Mouse (Mus musculus) colon, adult 2 months (tissue): ENCODE data around the gene Cd320. TPM values are rescaled to one million over a fixed set of nuclear protein-coding genes. Genes with fewer than 3 reads are reported as not detected.

Experiments used
- polyA plus RNA-seq: library from polyadenylated mRNA; depleted of rRNA; stranded (reverse); fragments of >200 nt; gene quantifications from 2 replicates; pipeline ENCODE4 v1.2.3, GENCODE M21; 2012; rRNA removed

Cd320 gene
- 61.8 and 108 TPM in 2 replicates for polyA plus RNA-seq

DNA sequence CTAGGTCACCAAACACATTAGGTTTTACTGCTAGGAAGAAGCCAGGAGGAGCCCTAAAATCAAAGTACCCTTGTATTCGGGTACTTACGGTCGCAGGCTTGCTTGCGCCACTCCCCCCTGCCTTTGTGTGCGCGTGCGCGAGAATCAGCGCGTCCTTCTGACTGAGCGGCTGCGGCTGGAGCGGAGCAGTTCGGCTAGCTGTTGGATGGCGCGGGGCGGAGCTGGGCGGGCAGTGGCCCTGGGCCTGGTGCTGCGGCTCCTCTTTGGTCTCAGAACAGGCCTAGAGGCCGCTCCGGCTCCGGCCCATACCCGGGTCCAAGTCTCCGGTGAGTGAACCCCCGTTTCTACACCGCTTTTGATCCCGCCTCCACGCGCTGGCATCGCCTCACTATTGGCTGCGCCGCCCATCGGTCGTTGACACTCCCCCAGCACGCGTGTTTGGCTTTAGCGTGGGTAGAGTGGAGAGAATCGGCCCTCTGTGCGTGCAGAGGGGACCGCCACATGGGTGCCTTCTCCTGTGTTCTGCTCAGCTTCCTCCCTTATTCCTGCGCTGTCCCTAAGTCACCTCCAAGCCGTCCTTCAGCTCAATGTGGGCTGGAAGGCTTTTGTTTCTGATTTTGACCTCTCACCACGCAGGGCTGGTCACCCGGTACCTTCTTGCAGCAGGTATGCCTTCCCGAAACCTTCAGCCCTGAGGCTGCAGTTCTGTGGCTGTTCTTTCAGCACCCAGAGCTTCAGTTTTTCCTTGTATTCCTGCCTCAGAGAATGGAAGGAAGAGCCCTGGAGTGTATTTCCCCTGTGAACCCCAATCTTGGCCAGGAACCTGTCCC lies at the start of gene Cd320:
Gene Cd320, plus strand, starts transcription at position 126 of the 830 bp plus-strand sequence.

DNA sequence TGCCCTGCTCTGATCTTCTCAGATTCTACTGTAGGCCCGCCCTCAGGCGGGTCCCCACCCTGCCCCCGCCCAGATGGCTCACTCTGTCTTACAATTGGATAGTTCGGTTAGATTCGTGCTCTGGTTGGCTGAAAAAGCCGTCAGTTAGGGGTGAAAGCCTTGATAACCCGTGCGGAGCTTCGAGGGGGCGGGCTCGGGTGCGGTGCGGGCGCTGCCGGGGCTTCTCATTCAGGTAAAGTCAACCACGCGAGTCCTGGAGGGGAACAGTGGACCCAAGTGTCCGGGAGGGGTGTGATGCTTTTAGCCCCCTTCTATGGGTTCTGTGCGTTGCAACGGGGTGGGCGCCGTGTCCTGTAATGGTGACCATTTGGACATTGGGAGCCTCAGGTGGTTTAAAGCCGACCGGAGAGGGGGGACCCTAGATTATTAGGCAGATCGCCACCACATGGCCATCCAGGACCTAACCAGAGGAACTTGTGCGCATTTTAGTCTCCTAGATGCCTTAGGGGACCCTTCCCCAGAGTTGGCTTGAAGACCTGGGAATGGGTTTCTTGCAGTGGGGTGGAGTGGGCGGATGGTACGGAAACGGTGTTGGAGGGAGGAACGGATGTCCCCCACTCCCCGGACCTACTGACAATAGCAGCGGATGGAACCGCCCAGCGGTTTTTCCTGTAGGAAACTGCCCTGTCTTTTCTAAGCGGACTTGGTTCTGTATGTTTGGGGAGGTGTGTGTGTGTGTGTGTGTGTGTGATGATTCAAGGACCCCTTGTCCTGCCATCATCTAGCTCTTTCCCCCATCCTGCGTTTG lies 32.4 kb upstream of the Cd320 start, which contains the start of gene Kank3:
Gene Kank3, plus strand, starts transcription at position 186 of the 808 bp plus-strand sequence.

DNA sequence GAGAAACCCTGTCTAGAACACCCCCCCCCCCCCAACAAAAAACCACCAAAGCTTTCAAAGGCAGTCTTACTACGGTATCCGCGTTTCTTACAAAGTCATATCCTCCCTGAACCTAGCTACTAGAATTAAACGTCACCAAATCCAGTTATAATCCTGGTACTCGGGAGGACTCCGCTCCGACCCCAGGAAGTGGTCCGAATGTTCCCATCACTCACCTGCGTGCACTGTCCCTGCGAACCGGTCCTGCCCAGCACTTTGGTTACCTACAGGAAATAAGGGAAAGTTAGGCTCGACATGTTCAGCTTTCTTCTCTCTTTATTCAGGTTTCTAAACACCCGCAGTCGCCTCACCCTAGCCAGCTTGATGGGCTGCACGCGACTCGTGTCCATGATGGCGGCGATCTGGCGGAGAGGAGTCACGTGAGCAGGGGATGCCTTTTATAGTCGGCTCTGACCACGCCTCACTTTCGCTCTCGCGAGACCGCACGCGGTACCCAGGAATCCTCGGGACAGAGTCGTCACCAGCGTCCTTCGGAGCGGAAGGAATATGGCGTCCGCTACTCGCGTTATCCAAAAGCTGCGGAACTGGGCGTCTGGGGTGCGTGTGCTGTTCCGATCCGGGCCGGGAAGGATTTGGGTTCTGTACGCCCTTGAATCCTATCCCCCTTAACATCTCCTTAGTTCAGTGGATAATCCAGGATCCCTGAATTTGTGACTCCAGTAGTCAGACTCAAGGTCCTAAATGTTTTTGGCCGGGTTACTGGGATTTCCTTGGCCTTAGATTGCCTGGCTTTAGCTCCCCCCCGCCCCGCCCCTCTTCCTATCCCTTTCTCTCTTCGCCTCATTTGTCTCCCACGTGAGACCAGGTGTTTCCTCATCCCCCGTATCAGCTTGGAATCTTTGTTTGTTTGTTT lies 18.6 kb upstream of the Cd320 start, which contains the start of the genes Rps28 and Ndufa7:
Gene Rps28, minus strand, starts transcription at position 479 of the 913 bp plus-strand sequence.
Gene Ndufa7, plus strand, starts transcription at position 489 of the 913 bp plus-strand sequence.

DNA sequence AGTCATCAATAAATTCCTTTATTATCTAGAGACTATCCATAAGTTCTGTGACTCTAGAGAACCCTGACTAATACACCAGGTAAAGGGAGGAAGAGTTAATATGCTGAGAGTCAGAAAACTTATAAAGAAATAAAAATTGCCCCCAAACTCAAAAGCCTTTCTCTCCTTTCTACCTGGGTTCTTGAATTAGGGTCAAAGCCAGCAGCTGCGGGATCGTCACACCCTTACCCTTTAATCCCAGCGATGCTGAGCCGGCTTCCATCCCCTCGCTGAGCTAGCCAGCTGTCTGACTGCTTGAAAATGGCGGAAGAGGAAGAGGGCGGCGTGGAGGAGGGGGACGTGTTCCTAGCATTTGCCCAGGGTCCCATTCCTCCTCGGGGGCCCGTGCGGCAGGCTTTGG lies 30.6 kb downstream of the Cd320 start, which contains the start of gene Gm7029:
Gene Gm7029, plus strand, starts transcription at position 301 of the 400 bp plus-strand sequence.

DNA sequence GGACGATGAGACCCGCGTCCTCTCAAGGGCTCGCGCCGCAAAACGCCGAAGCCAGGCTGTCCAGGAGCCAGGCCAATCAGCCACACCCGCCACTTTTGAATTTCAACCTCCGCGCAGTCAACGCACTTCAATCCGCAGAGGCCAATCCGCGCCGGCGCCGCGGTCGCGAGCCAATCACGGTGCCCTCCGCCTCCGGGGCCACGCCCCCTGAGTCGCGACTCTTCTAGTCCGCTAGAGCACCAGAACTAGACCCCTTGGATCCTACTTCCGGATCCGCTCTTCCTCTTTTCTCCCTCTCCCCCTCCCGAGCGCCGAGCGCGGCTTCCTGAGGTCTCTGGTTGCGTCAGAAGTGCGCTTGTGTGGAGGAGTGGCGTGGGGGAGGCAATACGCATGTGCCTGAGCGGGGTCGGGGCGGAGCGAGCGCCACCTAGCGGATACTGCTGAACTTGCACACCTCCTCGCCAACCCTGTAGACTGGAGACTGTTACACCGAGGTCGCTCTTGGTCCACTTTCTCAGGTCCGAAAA lies 47.7 kb downstream of the Cd320 start, which contains the start of gene Kifc1:
Gene Kifc1, minus strand, starts transcription at position 129 of the 527 bp plus-strand sequence.

Other genes starting within 250 kb of the Cd320 start
- gene Zfp414, start 214.0 kb upstream of the Cd320 start, polyA plus RNA-seq: 52.2 and 68.0 TPM in 2 replicates
- gene Pram1, start 205.0 kb upstream of the Cd320 start, polyA plus RNA-seq: not detected in 2 replicates
- 78.7 and 84.2 TPM in 2 replicates for gene Hnrnpm, start 156.2 kb upstream of the Cd320 start, polyA plus RNA-seq
- gene March2, start 124.4 kb upstream of the Cd320 start, polyA plus RNA-seq: 85.9 and 104 TPM in 2 replicates
- 299 and 329 TPM in 2 replicates for gene Rab11b, start 82.6 kb upstream of the Cd320 start, polyA plus RNA-seq
- 5.4 and 9.5 TPM in 2 replicates for gene Angptl4, start 61.3 kb upstream of the Cd320 start, polyA plus RNA-seq
- gene Kank3, start 32.6 kb upstream of the Cd320 start, polyA plus RNA-seq: 30.2 and 34.8 TPM in 2 replicates
- 815 and 940 TPM in 2 replicates for gene Rps28, start 18.5 kb upstream of the Cd320 start, polyA plus RNA-seq
- 580 and 659 TPM in 2 replicates for gene Ndufa7, start 18.5 kb upstream of the Cd320 start, polyA plus RNA-seq
- not detected in 2 replicates for gene Gm7029, start 30.7 kb downstream of the Cd320 start, polyA plus RNA-seq
- 12.1 and 12.9 TPM in 2 replicates for gene Kifc1, start 47.6 kb downstream of the Cd320 start, polyA plus RNA-seq
- gene Platr17, start 62.0 kb downstream of the Cd320 start, polyA plus RNA-seq: not detected in 2 replicates
- gene Daxx, start 66.3 kb downstream of the Cd320 start, polyA plus RNA-seq: 32.6 and 36.6 TPM in 2 replicates
- gene Tapbp, start 72.8 kb downstream of the Cd320 start, polyA plus RNA-seq: 244 and 249 TPM in 2 replicates
- 97.9 and 111 TPM in 2 replicates for gene Zbtb22, start 72.8 kb downstream of the Cd320 start, polyA plus RNA-seq
- 131 and 156 TPM in 2 replicates for gene Rgl2, start 86.5 kb downstream of the Cd320 start, polyA plus RNA-seq
- 18.8 and 21.1 TPM in 2 replicates for gene Pfdn6, start 97.3 kb downstream of the Cd320 start, polyA plus RNA-seq
- gene Wdr46, start 97.6 kb downstream of the Cd320 start, polyA plus RNA-seq: 15.9 and 18.7 TPM in 2 replicates
- 24.6 and 27.7 TPM in 2 replicates for gene B3galt4, start 108.4 kb downstream of the Cd320 start, polyA plus RNA-seq
- 54.1 and 71.0 TPM in 2 replicates for gene Vps52, start 112.7 kb downstream of the Cd320 start, polyA plus RNA-seq
- gene Rps18, start 112.9 kb downstream of the Cd320 start, polyA plus RNA-seq: 366 and 518 TPM in 2 replicates
- gene H2-K1, start 157.3 kb downstream of the Cd320 start, polyA plus RNA-seq: 2,709 and 3,111 TPM in 2 replicates
- 80.0 and 97.6 TPM in 2 replicates for gene Ring1, start 181.6 kb downstream of the Cd320 start, polyA plus RNA-seq
- 114 and 160 TPM in 2 replicates for gene H2-Ke6, start 185.0 kb downstream of the Cd320 start, polyA plus RNA-seq
- gene Slc39a7, start 188.6 kb downstream of the Cd320 start, polyA plus RNA-seq: 206 and 248 TPM in 2 replicates
- 83.2 and 89.6 TPM in 2 replicates for gene Rxrb, start 188.7 kb downstream of the Cd320 start, polyA plus RNA-seq
- gene Col11a2, start 196.3 kb downstream of the Cd320 start, polyA plus RNA-seq: 1.3 and 1.8 TPM in 2 replicates
- gene H2-Oa, start 249.2 kb downstream of the Cd320 start, polyA plus RNA-seq: 8.8 and 10.4 TPM in 2 replicates